Mouse (Mus musculus): ENCODE measurements around the gene Urod.

GRCm38 (mm10) chr4:116954951-116955350, 39.3 kb downstream of the Urod start:
- TF ChIP-seq CTCF (IDR thresholded peaks at IDR 0.05; ENCODE audit: low read depth) (no peak), EP300 (optimal IDR thresholded peaks at IDR 0.05) (no peak)
